ENCODE assay signal across 26 mouse cellular contexts in the genomic region with DNA sequence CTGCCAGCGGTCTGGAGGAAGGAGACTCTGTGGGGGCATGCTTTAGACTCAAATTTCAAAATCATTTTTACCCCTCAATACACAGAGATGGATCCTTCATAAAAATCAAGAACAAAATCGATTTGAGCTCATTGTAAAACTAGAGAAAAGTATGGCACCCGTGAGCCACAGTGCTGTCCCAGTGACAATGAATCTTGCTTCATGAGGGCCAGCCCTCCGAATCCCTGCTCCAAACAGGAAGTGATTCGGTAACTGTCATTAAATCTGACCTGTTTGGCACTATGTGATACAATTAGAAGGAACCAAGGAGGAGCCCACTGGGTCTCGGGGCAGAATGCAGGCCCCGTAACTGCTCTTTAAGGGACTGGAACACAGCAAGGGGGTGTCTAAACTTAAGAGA. TPM values are rescaled to one million over a fixed set of nuclear protein-coding genes. Genes with fewer than 3 reads are reported as not detected.
A peak's percentile ranks its signal among the peaks of the same experiment; 100 is the strongest.
DNase-seq lines count a peak whose midpoint lies in the region; ATAC-seq and TF ChIP-seq lines count a peak whose summit lies in the region.
"Had no signal": no experiment of that assay in that cellular context is flagged by ENCODE, and none has a peak within 500 bp of the region (broad histone marks: within the 10 kb centered on the region; RNA-seq: fewer than 3 reads in every experiment).

No protein-coding gene starts in this region.

- H3K9ac ChIP-seq in forebrain, embryonic 11.5 days (ENCODE audit: low read length), result no peak overlapping the region
- no peak overlapping the region for H3K9ac ChIP-seq in hindbrain, embryonic 13.5 days
- no peak overlapping the region for H3K9ac ChIP-seq in midbrain, embryonic 11.5 days (ENCODE audit: low read length)
- H3K9ac ChIP-seq in midbrain, embryonic 16.5 days (ENCODE audit: low read depth, low read length), result no peak overlapping the region
- H3K9ac ChIP-seq: embryonic facial prominence, embryonic 13.5 days; forebrain, postnatal 0 days; heart, embryonic 13.5 days; hindbrain, embryonic 15.5 days had no signal

- ATAC-seq in forebrain, embryonic 11.5 days (replicated peaks; ENCODE audit: low FRiP score), result no peak
- no peak for ATAC-seq in hindbrain, embryonic 13.5 days (ENCODE audit: low FRiP score)
- ATAC-seq in midbrain, embryonic 11.5 days (ENCODE audit: low FRiP score), result no peak
- ATAC-seq in midbrain, embryonic 16.5 days, result no peak
- ATAC-seq: activated CD4-positive, CD25-positive, alpha-beta regulatory T cell, adult 4 months; forebrain, embryonic 14.5 days; forebrain, postnatal 0 days had no signal

- no peak for TF ChIP-seq POLR2A in thymus, adult 2 months (IDR thresholded peaks at IDR 0.05; ENCODE audit: control insufficient read depth, extremely low read depth, insufficient read depth, low read length, poor library complexity)

- no peak overlapping the region for H3K4me3 ChIP-seq in forebrain, embryonic 11.5 days (ENCODE audit: low read depth, low read length)
- no peak overlapping the region for H3K4me3 ChIP-seq in forebrain, embryonic 10.5 days
- H3K4me3 ChIP-seq in hindbrain, embryonic 10.5 days, result no peak overlapping the region
- H3K4me3 ChIP-seq in hindbrain, embryonic 13.5 days, result no peak overlapping the region
- no peak overlapping the region for H3K4me3 ChIP-seq in midbrain, embryonic 11.5 days (ENCODE audit: low read depth, low read length)
- H3K4me3 ChIP-seq in midbrain, embryonic 16.5 days (ENCODE audit: low read depth, low read length), result no peak overlapping the region
- no peak overlapping the region for H3K4me3 ChIP-seq in thymus, adult 2 months (ENCODE audit: control insufficient read depth, insufficient read depth, low read length)
- H3K4me3 ChIP-seq: embryonic facial prominence, embryonic 10.5 days; embryonic facial prominence, embryonic 13.5 days; erythroblast, embryonic 14.5 days; gastrocnemius, adult 2 months; heart, embryonic 13.5 days; hindbrain, embryonic 15.5 days had no signal

- WGBS in forebrain, embryonic 11.5 days, result 90% methylated on average over 7 of the region's 7 CpGs
- 90% methylated on average over 7 of the region's 7 CpGs for WGBS in forebrain, embryonic 10.5 days
- WGBS in hindbrain, embryonic 10.5 days, result 87% methylated on average over 7 of the region's 7 CpGs
- WGBS in hindbrain, embryonic 13.5 days, result 87% methylated on average over 7 of the region's 7 CpGs
- WGBS in midbrain, embryonic 11.5 days, result 92% methylated on average over 7 of the region's 7 CpGs
- 91% methylated on average over 7 of the region's 7 CpGs for WGBS in midbrain, embryonic 16.5 days
- WGBS in thymus, adult 2 months, result 86% methylated on average over 7 of the region's 7 CpGs

- peaks cover 4% of the 10 kb centered on the region; the same call in 1 of the 2 replicates for H3K36me3 ChIP-seq in forebrain, embryonic 11.5 days (ENCODE audit: control insufficient read depth, insufficient read depth, low read length)
- peaks cover 65% of the 10 kb centered on the region for H3K36me3 ChIP-seq in forebrain, embryonic 10.5 days (replicated peaks)
- peaks cover 50% of the 10 kb centered on the region for H3K36me3 ChIP-seq in hindbrain, embryonic 10.5 days
- peaks cover 10% of the 10 kb centered on the region for H3K36me3 ChIP-seq in hindbrain, embryonic 13.5 days
- peaks cover 4% of the 10 kb centered on the region; the same call in 1 of the 2 replicates for H3K36me3 ChIP-seq in midbrain, embryonic 11.5 days (ENCODE audit: control insufficient read depth, insufficient read depth, low read length)
- H3K36me3 ChIP-seq in midbrain, embryonic 16.5 days (ENCODE audit: control insufficient read depth, insufficient read depth, low read length), result no peaks in the 10 kb centered on the region
- H3K36me3 ChIP-seq in thymus, adult 2 months (ENCODE audit: control insufficient read depth, insufficient read depth, low read length), result peaks cover 79% of the 10 kb centered on the region
- H3K36me3 ChIP-seq: hindbrain, embryonic 15.5 days had no signal

- H3K4me2 ChIP-seq in forebrain, embryonic 11.5 days (ENCODE audit: low read depth, low read length, severe bottlenecking), result no peak overlapping the region
- H3K4me2 ChIP-seq in hindbrain, embryonic 13.5 days, result no peak overlapping the region
- H3K4me2 ChIP-seq in midbrain, embryonic 11.5 days, result no peak overlapping the region
- no peak overlapping the region for H3K4me2 ChIP-seq in midbrain, embryonic 16.5 days (ENCODE audit: low read length)
- H3K4me2 ChIP-seq: embryonic facial prominence, embryonic 13.5 days; heart, embryonic 13.5 days; hindbrain, embryonic 15.5 days had no signal

- peaks cover 16% of the 10 kb centered on the region; the same call in 1 of the 2 replicates for H3K4me1 ChIP-seq in forebrain, embryonic 11.5 days (replicated peaks; ENCODE audit: control insufficient read depth, insufficient read depth, low read length)
- H3K4me1 ChIP-seq in forebrain, embryonic 10.5 days, result peaks cover 72% of the 10 kb centered on the region
- H3K4me1 ChIP-seq in hindbrain, embryonic 10.5 days (replicated peaks), result peaks cover 77% of the 10 kb centered on the region
- peaks cover 53% of the 10 kb centered on the region for H3K4me1 ChIP-seq in hindbrain, embryonic 13.5 days (replicated peaks)
- peaks cover 15% of the 10 kb centered on the region for H3K4me1 ChIP-seq in midbrain, embryonic 11.5 days (ENCODE audit: control insufficient read depth, insufficient read depth, low read length)
- peaks cover 16% of the 10 kb centered on the region for H3K4me1 ChIP-seq in midbrain, embryonic 16.5 days (ENCODE audit: control insufficient read depth, insufficient read depth, low read length)
- peaks cover 35% of the 10 kb centered on the region for H3K4me1 ChIP-seq in thymus, adult 2 months (replicated peaks; ENCODE audit: control insufficient read depth, insufficient read depth, low read length)

- H3K27me3 ChIP-seq in forebrain, embryonic 11.5 days (ENCODE audit: control insufficient read depth, insufficient read depth, low read length), result no peaks in the 10 kb centered on the region
- 0 out of 2 replicates have a peak, but pooled peaks cover 8% of the 10 kb centered on the region for H3K27me3 ChIP-seq in forebrain, embryonic 10.5 days (ENCODE audit: poor library complexity, severe bottlenecking)
- no peaks in the 10 kb centered on the region for H3K27me3 ChIP-seq in hindbrain, embryonic 10.5 days (ENCODE audit: insufficient read depth, poor library complexity, severe bottlenecking)
- no peaks in the 10 kb centered on the region for H3K27me3 ChIP-seq in hindbrain, embryonic 13.5 days
- H3K27me3 ChIP-seq in midbrain, embryonic 11.5 days (ENCODE audit: control insufficient read depth, insufficient read depth, low read length), result no peaks in the 10 kb centered on the region; the same call in 1 of the 2 replicates
- H3K27me3 ChIP-seq in midbrain, embryonic 16.5 days (ENCODE audit: control insufficient read depth, insufficient read depth, low read depth, low read length), result no peaks in the 10 kb centered on the region
- no peaks in the 10 kb centered on the region for H3K27me3 ChIP-seq in thymus, adult 2 months (ENCODE audit: control insufficient read depth, insufficient read depth, low read length)
- H3K27me3 ChIP-seq: embryonic facial prominence, embryonic 13.5 days; heart, embryonic 13.5 days; hindbrain, embryonic 15.5 days had no signal

- no peak overlapping the region for H3K27ac ChIP-seq in forebrain, embryonic 11.5 days (ENCODE audit: low read depth, low read length)
- no peak overlapping the region for H3K27ac ChIP-seq in forebrain, embryonic 10.5 days
- peak overlapping the region; percentile 70; the same call in 1 of the 2 replicates for H3K27ac ChIP-seq in hindbrain, embryonic 10.5 days
- H3K27ac ChIP-seq in hindbrain, embryonic 13.5 days, result no peak overlapping the region
- no peak overlapping the region for H3K27ac ChIP-seq in midbrain, embryonic 11.5 days (ENCODE audit: low read depth, low read length)
- no peak overlapping the region for H3K27ac ChIP-seq in midbrain, embryonic 16.5 days (ENCODE audit: low read length)
- H3K27ac ChIP-seq in thymus, adult 2 months (ENCODE audit: control insufficient read depth, insufficient read depth, low read length), result 0 out of 2 replicates have a peak overlapping the region, but pooled peaks have one; percentile 6
- H3K27ac ChIP-seq: embryonic facial prominence, embryonic 10.5 days; embryonic facial prominence, embryonic 13.5 days; gastrocnemius, adult 2 months; heart, embryonic 13.5 days; hindbrain, embryonic 15.5 days had no signal

- peak; percentile 21 for DNase-seq in forebrain, embryonic 11.5 days (ENCODE audit: low spot score)
- DNase-seq in forebrain, embryonic 10.5 days (ENCODE audit: extremely low spot score, low spot score), result no peak
- DNase-seq in hindbrain, embryonic 10.5 days (ENCODE audit: low spot score), result no peak
- DNase-seq in midbrain, embryonic 11.5 days (ENCODE audit: low spot score, missing footprints), result peak; percentile 67
- DNase-seq in thymus, adult 2 months, result no peak
- DNase-seq in thymus, adult 18-20 months, result no peak
- DNase-seq: adrenal gland, adult 8-10 months; adrenal gland, postnatal 25 days; cerebellum, adult 11-12 months; cerebellum, adult 8-10 months; cerebellum, postnatal 10 days; cerebellum, postnatal 36 days; embryo, embryonic 11 days; forebrain, postnatal 0 days; gastrocnemius, adult 2 months; gastrocnemius, postnatal 14 days; heart, adult 18-20 months had no signal

- no peak for TF ChIP-seq CTCF in thymus, adult 2 months (IDR thresholded peaks at IDR 0.05; ENCODE audit: borderline replicate concordance, control insufficient read depth, extremely low read depth, insufficient read depth, low read length, poor library complexity)

- H3K9me3 ChIP-seq in forebrain, embryonic 11.5 days (ENCODE audit: control insufficient read depth, low read length), result no peaks in the 10 kb centered on the region
- no peaks in the 10 kb centered on the region for H3K9me3 ChIP-seq in forebrain, embryonic 10.5 days
- H3K9me3 ChIP-seq in hindbrain, embryonic 10.5 days, result no peaks in the 10 kb centered on the region
- no peaks in the 10 kb centered on the region for H3K9me3 ChIP-seq in hindbrain, embryonic 13.5 days
- H3K9me3 ChIP-seq in midbrain, embryonic 11.5 days (ENCODE audit: control insufficient read depth, low read length), result no peaks in the 10 kb centered on the region
- H3K9me3 ChIP-seq in midbrain, embryonic 16.5 days (replicated peaks; ENCODE audit: control insufficient read depth, low read length, poor library complexity, severe bottlenecking), result no peaks in the 10 kb centered on the region
- H3K9me3 ChIP-seq: embryonic facial prominence, embryonic 10.5 days; embryonic facial prominence, embryonic 13.5 days; heart, embryonic 13.5 days; hindbrain, embryonic 15.5 days had no signal

RNA-seq across cellular contexts. Expression of gene Ezr, which starts 43.7 kb away (rescaled TPM):
- 122 and 135 TPM in 2 replicates for polyA plus RNA-seq in forebrain, embryonic 11.5 days (2014; fragmentation: Nextera tagmentation; extraction: Ambion mirVana)
- 103 and 116 TPM in 2 replicates for polyA plus RNA-seq in forebrain, embryonic 10.5 days (2016; fragmentation: Nextera tagmentation; extraction: Ambion mirVana)
- 85.2 and 99.4 TPM in 2 replicates for polyA plus RNA-seq in hindbrain, embryonic 10.5 days (2016; fragmentation: Nextera tagmentation; extraction: Ambion mirVana)
- 53.9 and 94.4 TPM in 2 replicates for polyA plus RNA-seq in hindbrain, embryonic 13.5 days (2015; fragmentation: Nextera tagmentation; extraction: Ambion mirVana)
- 47.0 and 51.0 TPM in 2 replicates for polyA plus RNA-seq in midbrain, embryonic 11.5 days (2014; fragmentation: Nextera tagmentation; extraction: Ambion mirVana)
- 31.9 and 36.8 TPM in 2 replicates for polyA plus RNA-seq in midbrain, embryonic 16.5 days (2015; fragmentation: Nextera tagmentation; extraction: Ambion mirVana)
- polyA plus RNA-seq in thymus, adult 2 months (2012; rRNA removed), result 149 and 189 TPM in 2 replicates

Comparison
In these comparisons a context has a peak if more than half of its experiments do, and no peak if none do; other contexts are left out.
1. DNase-seq: peak in forebrain, embryonic 11.5 days (single experiment) and midbrain, embryonic 11.5 days (single experiment); none in forebrain, embryonic 10.5 days (single experiment), hindbrain, embryonic 10.5 days (single experiment), thymus, adult 2 months (single experiment) and thymus, adult 18-20 months (0 of 2).
2. H3K27ac ChIP-seq: peak in hindbrain, embryonic 10.5 days (single experiment) and thymus, adult 2 months (single experiment); none in forebrain, embryonic 11.5 days (single experiment), forebrain, embryonic 10.5 days (single experiment), hindbrain, embryonic 13.5 days (single experiment), midbrain, embryonic 11.5 days (single experiment) and midbrain, embryonic 16.5 days (single experiment).